Comparison of ENCODE assay signal across 15 mouse cellular contexts in the genomic region with DNA sequence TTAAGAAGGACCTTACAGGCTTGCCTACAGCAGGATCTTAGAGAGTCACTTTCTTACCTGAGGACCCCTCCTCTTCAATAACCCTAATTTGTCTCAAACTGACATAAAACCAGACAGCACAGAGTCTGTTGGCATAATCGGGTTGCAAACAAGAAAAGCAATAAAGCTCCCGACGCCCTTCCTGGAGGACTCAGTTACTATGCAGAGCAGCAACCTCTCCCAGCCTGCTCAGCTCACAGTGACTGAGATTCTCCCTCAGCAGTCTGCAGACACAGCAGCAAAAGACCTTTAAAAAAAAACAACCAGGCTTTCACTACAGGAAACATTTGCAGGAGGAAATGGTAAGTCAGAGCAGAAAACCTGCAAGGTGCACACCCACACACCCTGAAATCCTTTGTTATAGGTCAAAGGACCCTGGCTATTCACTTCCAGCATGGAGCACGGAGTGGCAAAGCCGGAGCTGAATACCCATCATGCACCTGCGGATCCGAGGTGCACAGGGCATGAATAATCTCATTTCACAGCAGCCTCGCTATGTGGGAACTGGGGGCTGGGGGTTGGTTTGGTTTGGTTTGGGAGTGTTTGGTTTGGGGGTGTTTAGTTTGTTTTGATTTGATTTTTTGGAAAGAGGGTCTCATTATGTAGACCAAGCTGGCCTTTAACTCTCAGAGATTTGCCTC.
A peak's percentile ranks its signal among the peaks of the same experiment; 100 is the strongest.
DNase-seq lines count a peak whose midpoint lies in the region; ATAC-seq and TF ChIP-seq lines count a peak whose summit lies in the region.
"Had no signal": no experiment of that assay in that cellular context is flagged by ENCODE, and none has a peak within 500 bp of the region (broad histone marks: within the 10 kb centered on the region; RNA-seq: fewer than 3 reads in every experiment).

No protein-coding gene starts in this region.

- no peaks in the 10 kb centered on the region for H3K9me3 ChIP-seq in midbrain, embryonic 10.5 days (replicated peaks)
- no peaks in the 10 kb centered on the region for H3K9me3 ChIP-seq in midbrain, embryonic 11.5 days (ENCODE audit: control insufficient read depth, low read length)
- H3K9me3 ChIP-seq in hindbrain, postnatal 0 days (ENCODE audit: low read length): no peaks in the 10 kb centered on the region
- no peaks in the 10 kb centered on the region for H3K9me3 ChIP-seq in midbrain, embryonic 16.5 days (replicated peaks; ENCODE audit: control insufficient read depth, low read length, poor library complexity, severe bottlenecking)
- H3K9me3 ChIP-seq: embryonic facial prominence, embryonic 13.5 days had no signal

- H3K4me2 ChIP-seq in midbrain, embryonic 11.5 days: no peak overlapping the region
- H3K4me2 ChIP-seq in hindbrain, postnatal 0 days (ENCODE audit: low read depth, low read length): no peak overlapping the region
- 0 out of 2 replicates have a peak overlapping the region, but pooled peaks have one; percentile 3 for H3K4me2 ChIP-seq in midbrain, embryonic 16.5 days (ENCODE audit: low read length)
- H3K4me2 ChIP-seq: embryonic facial prominence, embryonic 13.5 days had no signal

- no peaks in the 10 kb centered on the region for H3K27me3 ChIP-seq in midbrain, embryonic 10.5 days (ENCODE audit: low read depth, poor library complexity, severe bottlenecking)
- H3K27me3 ChIP-seq in midbrain, embryonic 11.5 days (ENCODE audit: control insufficient read depth, insufficient read depth, low read length): no peaks in the 10 kb centered on the region
- H3K27me3 ChIP-seq in hindbrain, postnatal 0 days (ENCODE audit: insufficient read depth, low read length): no peaks in the 10 kb centered on the region
- no peaks in the 10 kb centered on the region for H3K27me3 ChIP-seq in midbrain, embryonic 16.5 days (ENCODE audit: control insufficient read depth, insufficient read depth, low read depth, low read length)
- H3K27me3 ChIP-seq: embryonic facial prominence, embryonic 13.5 days had no signal

- peak overlapping the region; percentile 33 for H3K27ac ChIP-seq in midbrain, embryonic 10.5 days (replicated peaks)
- H3K27ac ChIP-seq in midbrain, embryonic 11.5 days (ENCODE audit: low read depth, low read length): no peak overlapping the region
- no peak overlapping the region for H3K27ac ChIP-seq in hindbrain, postnatal 0 days
- H3K27ac ChIP-seq in midbrain, embryonic 16.5 days (ENCODE audit: low read length): peak overlapping the region; percentile 31; the same call in 1 of the 2 replicates
- H3K27ac ChIP-seq: embryonic facial prominence, embryonic 13.5 days; heart, adult 2 months had no signal

- no peak for TF ChIP-seq CTCF in hindbrain, postnatal 0 days (IDR thresholded peaks at IDR 0.05; ENCODE audit: low read depth)

- DNase-seq in midbrain, embryonic 10.5 days (ENCODE audit: low spot score): no peak
- no peak for DNase-seq in midbrain, embryonic 11.5 days (ENCODE audit: low spot score, missing footprints)
- DNase-seq in hindbrain, postnatal 0 days (ENCODE audit: low spot score): no peak
- DNase-seq in cerebellum, postnatal 36 days: no peak
- DNase-seq: adrenal gland, postnatal 14 days; cerebellum, postnatal 25 days; heart, adult 2 months; heart, postnatal 10 days; kidney, adult 8-10 months; lung, adult 18-20 months; lung, postnatal 4 days had no signal

- H3K4me3 ChIP-seq in midbrain, embryonic 10.5 days: no peak overlapping the region
- no peak overlapping the region for H3K4me3 ChIP-seq in midbrain, embryonic 11.5 days (ENCODE audit: low read depth, low read length)
- no peak overlapping the region for H3K4me3 ChIP-seq in hindbrain, postnatal 0 days (ENCODE audit: low read length)
- H3K4me3 ChIP-seq in midbrain, embryonic 16.5 days (ENCODE audit: low read depth, low read length): no peak overlapping the region
- H3K4me3 ChIP-seq: embryonic facial prominence, embryonic 13.5 days; heart, adult 2 months had no signal

- WGBS in midbrain, embryonic 10.5 days: 67% methylated on average over 8 of the region's 8 CpGs
- 61% methylated on average over 8 of the region's 8 CpGs for WGBS in midbrain, embryonic 11.5 days
- 33% methylated on average over 8 of the region's 8 CpGs for WGBS in hindbrain, postnatal 0 days
- WGBS in midbrain, embryonic 16.5 days: 30% methylated on average over 8 of the region's 8 CpGs

- ATAC-seq in midbrain, embryonic 11.5 days (ENCODE audit: low FRiP score): no peak
- peak; percentile 35; the same call in 1 of the 2 replicates for ATAC-seq in hindbrain, postnatal 0 days
- peak; percentile 59; the same call in 1 of the 2 replicates for ATAC-seq in midbrain, embryonic 16.5 days
- no peak for ATAC-seq in monocyte, adult 5-6 weeks (replicated peaks; ENCODE audit: insufficient number of reproducible peaks, low FRiP score, low TSS enrichment, poor library complexity, severe bottlenecking)
- no peak for ATAC-seq in cerebellum, adult (ENCODE audit: insufficient number of reproducible peaks, low FRiP score, low TSS enrichment)

- H3K36me3 ChIP-seq in midbrain, embryonic 10.5 days: no peaks in the 10 kb centered on the region
- H3K36me3 ChIP-seq in midbrain, embryonic 11.5 days (ENCODE audit: control insufficient read depth, insufficient read depth, low read length): no peaks in the 10 kb centered on the region
- no peaks in the 10 kb centered on the region for H3K36me3 ChIP-seq in hindbrain, postnatal 0 days (ENCODE audit: insufficient read depth, low read length)
- no peaks in the 10 kb centered on the region for H3K36me3 ChIP-seq in midbrain, embryonic 16.5 days (ENCODE audit: control insufficient read depth, insufficient read depth, low read length)
- H3K36me3 ChIP-seq: embryonic facial prominence, embryonic 13.5 days had no signal

- no peak overlapping the region for H3K9ac ChIP-seq in midbrain, embryonic 11.5 days (ENCODE audit: low read length)
- no peak overlapping the region for H3K9ac ChIP-seq in hindbrain, postnatal 0 days (replicated peaks; ENCODE audit: low read length)
- H3K9ac ChIP-seq in midbrain, embryonic 16.5 days (ENCODE audit: low read depth, low read length): 0 out of 2 replicates have a peak overlapping the region, but pooled peaks have one; percentile 35
- H3K9ac ChIP-seq: embryonic facial prominence, embryonic 13.5 days had no signal

- H3K4me1 ChIP-seq in midbrain, embryonic 10.5 days: peaks cover 7% of the 10 kb centered on the region
- H3K4me1 ChIP-seq in midbrain, embryonic 11.5 days (ENCODE audit: control insufficient read depth, insufficient read depth, low read length): no peaks in the 10 kb centered on the region
- no peaks in the 10 kb centered on the region for H3K4me1 ChIP-seq in hindbrain, postnatal 0 days (ENCODE audit: insufficient read depth, low read length)
- H3K4me1 ChIP-seq in midbrain, embryonic 16.5 days (ENCODE audit: control insufficient read depth, insufficient read depth, low read length): 0 out of 2 replicates have a peak, but pooled peaks cover 3% of the 10 kb centered on the region
- H3K4me1 ChIP-seq: embryonic facial prominence, embryonic 13.5 days had no signal

Comparison
In these comparisons a context has a peak if more than half of its experiments do, and no peak if none do; other contexts are left out.
1. H3K27ac ChIP-seq: peak in midbrain, embryonic 10.5 days (single experiment) and midbrain, embryonic 16.5 days (single experiment); none in midbrain, embryonic 11.5 days (single experiment) and hindbrain, postnatal 0 days (single experiment).
2. ATAC-seq: peak in hindbrain, postnatal 0 days (single experiment) and midbrain, embryonic 16.5 days (single experiment); none in midbrain, embryonic 11.5 days (single experiment), monocyte, adult 5-6 weeks (single experiment) and cerebellum, adult (single experiment).